Mouse (Mus musculus): ENCODE measurements around the gene Atp2a2.

- TF ChIP-seq POLR2A (IDR thresholded peaks at IDR 0.05; ENCODE audit: low read depth, low read length) (peak; percentile 73; the same call in 1 of the 2 replicates), CTCF (IDR thresholded peaks at IDR 0.05; ENCODE audit: extremely low read depth, insufficient read length, insufficient replicate concordance, low read depth, low read length) (no peak)
Measured at GRCm38 (mm10) chr5:122526878-122527730, 25.1 kb upstream of the Atp2a2 start.
